ENCODE assay signal across 21 mouse cellular contexts in genomic region chr7:129169971-129170370, GRCm38 (mm10).
DNase-seq lines count a peak whose midpoint lies in the region; ATAC-seq and TF ChIP-seq lines count a peak whose summit lies in the region.
"Had no signal": no experiment of that assay in that cellular context is flagged by ENCODE, and none has a peak within 500 bp of the region (broad histone marks: within the 10 kb centered on the region; RNA-seq: fewer than 3 reads in every experiment).

No protein-coding gene starts in this region.

- no peak overlapping the region for H3K4me3 ChIP-seq in intestine, embryonic 16.5 days (ENCODE audit: low read length)
- H3K4me3 ChIP-seq in midbrain, embryonic 13.5 days (replicated peaks) = no peak overlapping the region
- no peak overlapping the region for H3K4me3 ChIP-seq in heart, embryonic 10.5 days
- H3K4me3 ChIP-seq in gastrocnemius, adult 2 months = no peak overlapping the region
- H3K4me3 ChIP-seq: embryonic facial prominence, embryonic 12.5 days; erythroblast, embryonic 14.5 days; forebrain, embryonic 13.5 days; heart, embryonic 13.5 days; hindbrain, embryonic 13.5 days; liver, embryonic 15.5 days; midbrain, embryonic 15.5 days; myocyte had no signal

- H3K9ac ChIP-seq in intestine, embryonic 16.5 days (ENCODE audit: low read depth, low read length) = no peak overlapping the region
- no peak overlapping the region for H3K9ac ChIP-seq in midbrain, embryonic 13.5 days (replicated peaks)
- H3K9ac ChIP-seq: embryonic facial prominence, embryonic 12.5 days; forebrain, embryonic 13.5 days; heart, embryonic 13.5 days; hindbrain, embryonic 13.5 days; liver, embryonic 15.5 days; midbrain, embryonic 15.5 days had no signal

- no peak for TF ChIP-seq CTCF in gastrocnemius, adult 2 months (IDR thresholded peaks at IDR 0.05)

- H3K4me2 ChIP-seq in intestine, embryonic 16.5 days (ENCODE audit: low read depth, low read length) = no peak overlapping the region
- H3K4me2 ChIP-seq in midbrain, embryonic 13.5 days (replicated peaks) = no peak overlapping the region
- H3K4me2 ChIP-seq: embryonic facial prominence, embryonic 12.5 days; forebrain, embryonic 13.5 days; heart, embryonic 13.5 days; hindbrain, embryonic 13.5 days; liver, embryonic 15.5 days; midbrain, embryonic 15.5 days had no signal

- H3K27me3 ChIP-seq in intestine, embryonic 16.5 days (replicated peaks; ENCODE audit: control insufficient read depth, insufficient read depth, low read length) = no peaks in the 10 kb centered on the region
- no peaks in the 10 kb centered on the region for H3K27me3 ChIP-seq in midbrain, embryonic 13.5 days
- no peaks in the 10 kb centered on the region for H3K27me3 ChIP-seq in heart, embryonic 10.5 days (ENCODE audit: insufficient read depth, poor library complexity, severe bottlenecking)
- H3K27me3 ChIP-seq: embryonic facial prominence, embryonic 12.5 days; forebrain, embryonic 13.5 days; heart, embryonic 13.5 days; hindbrain, embryonic 13.5 days; liver, embryonic 15.5 days; midbrain, embryonic 15.5 days had no signal

- intact Hi-C loops in gastrocnemius, adult 2 months (cut with DNase I) = no loop called here

- no peak overlapping the region for H3K27ac ChIP-seq in intestine, embryonic 16.5 days (ENCODE audit: low read length)
- no peak overlapping the region for H3K27ac ChIP-seq in midbrain, embryonic 13.5 days
- no peak overlapping the region for H3K27ac ChIP-seq in heart, embryonic 10.5 days
- H3K27ac ChIP-seq in gastrocnemius, adult 2 months = no peak overlapping the region
- H3K27ac ChIP-seq: embryonic facial prominence, embryonic 12.5 days; forebrain, embryonic 13.5 days; heart, embryonic 13.5 days; hindbrain, embryonic 13.5 days; liver, embryonic 15.5 days; midbrain, embryonic 15.5 days had no signal

- WGBS in intestine, embryonic 16.5 days = 62% methylated on average over 7 of the region's 7 CpGs
- 92% methylated on average over 7 of the region's 7 CpGs for WGBS in midbrain, embryonic 13.5 days
- WGBS in heart, embryonic 10.5 days = 84% methylated on average over 7 of the region's 7 CpGs

- peak; percentile 39 for DNase-seq in right cerebral cortex, adult 18-20 months
- no peak for DNase-seq in right cerebral cortex, postnatal 14 days
- peak; percentile 15 for DNase-seq in layer of hippocampus, adult 9-11 months
- DNase-seq in right cerebral cortex, postnatal 36 days (ENCODE audit: low spot score in 2 of 2) = peak; percentile 3 to 17
- DNase-seq in heart, embryonic 10.5 days (ENCODE audit: low spot score) = no peak
- DNase-seq in gastrocnemius, adult 2 months = no peak
- DNase-seq: adrenal gland, adult 2 months; cerebellum, adult 11 months; cerebellum, postnatal 10 days; heart, adult 11 months had no signal

- no peaks in the 10 kb centered on the region for H3K9me3 ChIP-seq in intestine, embryonic 16.5 days (ENCODE audit: control insufficient read depth, low read length)
- H3K9me3 ChIP-seq in midbrain, embryonic 13.5 days = no peaks in the 10 kb centered on the region
- H3K9me3 ChIP-seq in heart, embryonic 10.5 days = no peaks in the 10 kb centered on the region
- H3K9me3 ChIP-seq: embryonic facial prominence, embryonic 12.5 days; forebrain, embryonic 13.5 days; heart, embryonic 13.5 days; hindbrain, embryonic 13.5 days; liver, embryonic 15.5 days; midbrain, embryonic 15.5 days had no signal

- H3K36me3 ChIP-seq in intestine, embryonic 16.5 days (ENCODE audit: control insufficient read depth, insufficient read depth, low read length) = no peaks in the 10 kb centered on the region
- H3K36me3 ChIP-seq in midbrain, embryonic 13.5 days = no peaks in the 10 kb centered on the region
- H3K36me3 ChIP-seq in heart, embryonic 10.5 days = no peaks in the 10 kb centered on the region
- H3K36me3 ChIP-seq: embryonic facial prominence, embryonic 12.5 days; heart, embryonic 13.5 days; hindbrain, embryonic 13.5 days; liver, embryonic 15.5 days; midbrain, embryonic 15.5 days had no signal

- peak; percentile 87 for ATAC-seq in intestine, embryonic 16.5 days
- no peak for ATAC-seq in midbrain, embryonic 13.5 days
- ATAC-seq: forebrain, embryonic 13.5 days; lung, postnatal 0 days; midbrain, embryonic 15.5 days had no signal

- no peaks in the 10 kb centered on the region for H3K4me1 ChIP-seq in intestine, embryonic 16.5 days (ENCODE audit: control insufficient read depth, insufficient read depth, low read length)
- H3K4me1 ChIP-seq in midbrain, embryonic 13.5 days (replicated peaks) = no peaks in the 10 kb centered on the region
- H3K4me1 ChIP-seq in heart, embryonic 10.5 days = no peaks in the 10 kb centered on the region
- H3K4me1 ChIP-seq: embryonic facial prominence, embryonic 12.5 days; forebrain, embryonic 13.5 days; heart, embryonic 13.5 days; hindbrain, embryonic 13.5 days; liver, embryonic 15.5 days; midbrain, embryonic 15.5 days had no signal

Comparison
In these comparisons a context has a peak if more than half of its experiments do, and no peak if none do; other contexts are left out.
1. DNase-seq: peak in right cerebral cortex, adult 18-20 months (single experiment), layer of hippocampus, adult 9-11 months (single experiment) and right cerebral cortex, postnatal 36 days (2 of 2); none in right cerebral cortex, postnatal 14 days (single experiment), heart, embryonic 10.5 days (single experiment) and gastrocnemius, adult 2 months (single experiment).